Mouse (Mus musculus): ENCODE data around the gene Evc. TPM values are rescaled to one million over a fixed set of nuclear protein-coding genes. Genes with fewer than 3 reads are reported as not detected.

The Evc gene
- polyA plus RNA-seq, 1 experiment from 2014 or later = 3.2 TPM

DNA sequence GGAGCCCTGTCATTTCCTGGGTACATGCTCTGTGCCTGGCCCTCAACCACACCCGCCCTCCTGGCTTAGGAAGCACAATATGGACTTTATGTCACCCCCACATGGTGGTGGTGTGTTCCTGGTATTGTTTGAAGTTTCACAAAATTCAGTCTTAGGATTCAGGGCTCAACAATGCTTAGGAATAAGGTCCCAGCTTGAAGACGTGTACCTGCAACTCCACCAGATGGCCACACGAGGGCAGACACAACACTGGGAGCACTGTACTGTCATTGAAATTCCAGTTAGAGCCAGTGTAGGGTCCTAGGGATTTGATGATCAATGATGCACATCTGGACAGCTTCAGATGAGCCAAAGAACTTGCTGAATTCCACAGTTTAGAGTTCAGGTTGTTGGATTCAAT, 47.5 kb downstream of the Evc start:
- H3K4me1 ChIP-seq (ENCODE audit: control insufficient read depth, insufficient read depth, low read length) = no peaks in the 10 kb centered on the region
- no peak overlapping the region for H3K4me2 ChIP-seq (ENCODE audit: low read depth, low read length)
- WGBS = 7% methylated on average over 3 of the region's 3 CpGs
- H3K27ac ChIP-seq (ENCODE audit: low read length) = no peak overlapping the region
- no peaks in the 10 kb centered on the region for H3K36me3 ChIP-seq (ENCODE audit: control insufficient read depth, insufficient read depth)
- H3K4me3 ChIP-seq (ENCODE audit: low read length) = no peak overlapping the region
- H3K27me3 ChIP-seq (ENCODE audit: control insufficient read depth, insufficient read depth, low read length) = no peaks in the 10 kb centered on the region
- no peak for ATAC-seq (replicated peaks; ENCODE audit: extremely low read depth, insufficient read depth, low FRiP score)
- no peak overlapping the region for H3K9ac ChIP-seq (ENCODE audit: low read length)
- H3K9me3 ChIP-seq (replicated peaks; ENCODE audit: control insufficient read depth, low read length) = no peaks in the 10 kb centered on the region

DNA sequence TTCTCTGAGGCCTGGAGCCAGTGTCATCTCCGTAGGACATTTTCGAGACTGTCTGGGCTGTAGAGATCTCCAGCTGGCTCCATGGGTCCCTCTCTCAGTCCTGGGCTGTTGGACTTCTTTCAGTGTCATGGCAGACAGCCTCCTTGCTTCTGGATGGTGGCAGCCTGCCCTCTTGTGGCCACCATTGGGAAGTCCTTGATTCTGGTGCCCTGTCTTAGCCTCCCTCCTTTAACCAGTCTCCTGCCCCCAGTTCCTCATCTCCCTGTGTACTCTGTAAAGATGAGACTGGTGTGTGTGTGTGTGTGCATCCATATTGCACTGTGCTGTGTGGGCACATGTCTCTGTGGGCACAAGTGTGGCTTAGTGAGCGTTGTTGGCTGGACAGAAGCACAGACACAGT, 48.3 kb downstream of the Evc start:
- Histone ChIP-seq H3K36me3 (ENCODE audit: control insufficient read depth, insufficient read depth) (no peaks in the 10 kb centered on the region), H3K27ac (ENCODE audit: low read length) (no peak overlapping the region), H3K9me3 (replicated peaks; ENCODE audit: control insufficient read depth, low read length) (no peaks in the 10 kb centered on the region), H3K4me2 (ENCODE audit: low read depth, low read length) (no peak overlapping the region), H3K4me3 (ENCODE audit: low read length) (no peak overlapping the region), H3K9ac (ENCODE audit: low read length) (no peak overlapping the region), H3K4me1 (ENCODE audit: control insufficient read depth, insufficient read depth, low read length) (no peaks in the 10 kb centered on the region), H3K27me3 (ENCODE audit: control insufficient read depth, insufficient read depth, low read length) (no peaks in the 10 kb centered on the region)
- no peak; the same call in 1 of the 2 replicates for ATAC-seq (replicated peaks; ENCODE audit: extremely low read depth, insufficient read depth, low FRiP score)
- WGBS = 69% methylated on average over 3 of the region's 3 CpGs

DNA sequence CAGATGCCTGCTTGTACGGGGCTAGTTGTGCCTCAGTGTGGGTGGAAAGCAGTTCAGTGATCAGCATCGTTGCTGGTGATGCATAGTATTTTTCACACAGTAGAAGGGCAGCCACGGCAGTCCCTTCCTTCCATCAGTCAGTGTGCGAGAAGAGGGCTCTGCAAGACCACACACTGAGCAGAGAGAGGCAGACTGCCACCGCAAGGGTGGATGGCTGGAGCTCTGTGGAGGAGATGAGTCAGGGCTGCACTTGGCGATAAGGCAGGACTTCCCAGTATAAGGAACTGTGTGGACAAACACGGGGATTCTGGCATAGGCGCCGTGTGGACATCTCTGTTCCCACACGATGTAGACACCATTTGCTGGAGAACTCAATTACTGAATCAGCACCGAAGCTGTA, 55.7 kb downstream of the Evc start:
- H3K4me2 ChIP-seq (ENCODE audit: low read depth, low read length) = no peak overlapping the region
- ATAC-seq (replicated peaks; ENCODE audit: extremely low read depth, insufficient read depth, low FRiP score) = no peak
- H3K4me1 ChIP-seq (ENCODE audit: control insufficient read depth, insufficient read depth, low read length) = no peaks in the 10 kb centered on the region
- 84% methylated on average over 11 of the region's 11 CpGs for WGBS
- H3K4me3 ChIP-seq (ENCODE audit: low read length) = no peak overlapping the region
- no peak overlapping the region for H3K27ac ChIP-seq (ENCODE audit: low read length)
- no peaks in the 10 kb centered on the region for H3K27me3 ChIP-seq (ENCODE audit: control insufficient read depth, insufficient read depth, low read length)
- no peaks in the 10 kb centered on the region for H3K36me3 ChIP-seq (ENCODE audit: control insufficient read depth, insufficient read depth)
- no peak overlapping the region for H3K9ac ChIP-seq (ENCODE audit: low read length)
- H3K9me3 ChIP-seq (replicated peaks; ENCODE audit: control insufficient read depth, low read length) = no peaks in the 10 kb centered on the region

DNA sequence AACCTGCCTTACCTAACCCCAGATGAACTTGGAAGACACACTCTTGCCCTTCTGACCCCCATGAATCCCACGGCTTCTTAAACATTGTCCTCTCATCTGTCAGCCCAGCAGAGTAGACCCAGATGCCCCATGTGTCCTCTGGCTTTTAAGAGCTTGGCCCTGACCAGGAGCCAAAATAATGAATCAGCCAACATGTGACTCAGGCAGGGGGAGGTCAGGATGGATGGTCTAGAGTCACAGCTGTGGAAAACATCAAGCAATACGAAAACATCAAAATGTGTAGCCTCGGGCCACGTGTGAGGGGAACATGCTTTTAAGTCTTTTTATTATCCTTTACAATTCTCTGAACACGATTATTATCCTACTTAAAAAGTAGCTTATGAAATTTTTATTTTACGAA, 72.9 kb downstream of the Evc start:
- no peaks in the 10 kb centered on the region for H3K27me3 ChIP-seq (ENCODE audit: control insufficient read depth, insufficient read depth, low read length)
- H3K4me2 ChIP-seq (ENCODE audit: low read depth, low read length) = no peak overlapping the region
- H3K9ac ChIP-seq (ENCODE audit: low read length) = no peak overlapping the region
- no peaks in the 10 kb centered on the region for H3K9me3 ChIP-seq (replicated peaks; ENCODE audit: control insufficient read depth, low read length)
- 61% methylated on average over 6 of the region's 6 CpGs for WGBS
- H3K36me3 ChIP-seq (ENCODE audit: control insufficient read depth, insufficient read depth) = no peaks in the 10 kb centered on the region
- no peak overlapping the region for H3K27ac ChIP-seq (ENCODE audit: low read length)
- no peak for ATAC-seq (replicated peaks; ENCODE audit: extremely low read depth, insufficient read depth, low FRiP score)
- H3K4me3 ChIP-seq (ENCODE audit: low read length) = no peak overlapping the region
- H3K4me1 ChIP-seq (ENCODE audit: control insufficient read depth, insufficient read depth, low read length) = no peaks in the 10 kb centered on the region

DNA sequence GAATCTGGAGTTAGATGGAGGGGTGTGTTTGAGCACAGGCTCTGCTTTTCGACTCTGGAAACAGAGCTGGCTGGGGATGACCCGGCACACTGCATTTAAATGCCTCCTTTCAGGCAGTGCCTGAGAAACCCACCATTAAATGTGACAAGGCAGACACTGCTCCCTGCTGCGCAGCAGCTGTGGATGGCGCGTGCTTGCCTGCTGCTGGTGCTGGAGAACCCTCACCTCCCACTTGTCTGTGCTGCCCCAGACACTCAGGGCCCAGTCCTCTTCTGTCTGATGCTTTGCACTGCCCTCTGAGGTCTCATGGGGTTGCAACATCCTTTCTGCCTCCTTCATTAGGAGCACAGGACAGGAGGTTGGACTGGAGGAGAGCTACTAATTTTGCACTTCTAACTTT, 75.0 kb downstream of the Evc start:
- H3K4me1 ChIP-seq (ENCODE audit: control insufficient read depth, insufficient read depth, low read length) = no peaks in the 10 kb centered on the region
- 66% methylated on average over 5 of the region's 5 CpGs for WGBS
- H3K27ac ChIP-seq (ENCODE audit: low read length) = no peak overlapping the region

DNA sequence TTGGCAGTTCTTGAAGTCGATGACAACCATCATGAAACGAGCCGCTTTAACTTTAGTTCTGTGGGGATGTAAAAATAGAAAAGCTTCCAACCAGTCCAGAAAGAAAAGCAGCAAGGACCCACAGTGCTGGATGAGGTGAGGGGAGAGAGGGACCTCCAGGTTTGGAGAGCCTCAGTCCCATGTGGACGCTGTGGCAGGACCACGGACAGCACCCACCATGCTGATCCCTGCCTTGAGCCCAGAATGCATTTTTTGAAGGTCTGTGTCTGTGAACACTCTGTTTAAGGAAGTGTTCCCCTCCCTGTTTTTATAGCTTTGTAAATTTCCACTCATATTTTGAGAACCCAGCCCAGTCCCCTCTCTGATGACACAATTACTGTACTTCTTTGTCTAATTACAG, 79.5 kb downstream of the Evc start:
- 38% methylated on average over 5 of the region's 5 CpGs for WGBS
- no peak overlapping the region for H3K27ac ChIP-seq (ENCODE audit: low read length)
- no peaks in the 10 kb centered on the region for H3K36me3 ChIP-seq (ENCODE audit: control insufficient read depth, insufficient read depth)
- H3K9me3 ChIP-seq (replicated peaks; ENCODE audit: control insufficient read depth, low read length) = no peaks in the 10 kb centered on the region
- H3K4me3 ChIP-seq (ENCODE audit: low read length) = no peak overlapping the region
- no peaks in the 10 kb centered on the region for H3K27me3 ChIP-seq (ENCODE audit: control insufficient read depth, insufficient read depth, low read length)
- H3K9ac ChIP-seq (ENCODE audit: low read length) = no peak overlapping the region
- H3K4me1 ChIP-seq (ENCODE audit: control insufficient read depth, insufficient read depth, low read length) = no peaks in the 10 kb centered on the region
- H3K4me2 ChIP-seq (ENCODE audit: low read depth, low read length) = no peak overlapping the region
- no peak for ATAC-seq (replicated peaks; ENCODE audit: extremely low read depth, insufficient read depth, low FRiP score)

More for the DNA sequence above, 75.0 kb downstream of the Evc start:
- Histone ChIP-seq H3K36me3 (ENCODE audit: control insufficient read depth, insufficient read depth) (no peaks in the 10 kb centered on the region), H3K9me3 (replicated peaks; ENCODE audit: control insufficient read depth, low read length) (no peaks in the 10 kb centered on the region), H3K27me3 (ENCODE audit: control insufficient read depth, insufficient read depth, low read length) (no peaks in the 10 kb centered on the region), H3K4me2 (ENCODE audit: low read depth, low read length) (no peak overlapping the region), H3K9ac (ENCODE audit: low read length) (no peak overlapping the region), H3K4me3 (ENCODE audit: low read length) (no peak overlapping the region)
- ATAC-seq (replicated peaks; ENCODE audit: extremely low read depth, insufficient read depth, low FRiP score) = no peak

DNA sequence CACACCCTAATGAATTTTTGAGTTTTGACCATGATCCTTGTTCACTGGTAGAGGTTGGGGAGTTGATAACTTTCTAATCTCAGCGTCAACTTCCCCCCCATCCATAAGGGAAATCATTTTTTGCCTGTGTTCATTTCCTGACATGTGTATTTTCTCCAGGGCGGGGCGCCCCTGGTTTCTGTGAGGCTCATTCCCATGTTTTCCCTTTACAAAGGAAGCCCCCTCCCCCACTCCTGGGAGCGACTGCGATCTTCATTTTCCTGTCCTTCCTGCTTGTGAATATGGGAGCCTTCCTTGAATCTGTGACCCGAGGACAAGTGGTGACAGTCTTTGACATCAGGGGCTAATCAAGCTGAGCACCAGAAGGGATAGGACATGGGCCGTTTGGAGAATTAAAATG, 79.9 kb downstream of the Evc start:
- H3K9ac ChIP-seq (ENCODE audit: low read length) = no peak overlapping the region
- H3K9me3 ChIP-seq (replicated peaks; ENCODE audit: control insufficient read depth, low read length) = no peaks in the 10 kb centered on the region
- no peak overlapping the region for H3K27ac ChIP-seq (ENCODE audit: low read length)
- WGBS = 54% methylated on average over 7 of the region's 7 CpGs
- no peaks in the 10 kb centered on the region for H3K36me3 ChIP-seq (ENCODE audit: control insufficient read depth, insufficient read depth)
- no peak overlapping the region for H3K4me2 ChIP-seq (ENCODE audit: low read depth, low read length)
- no peak for ATAC-seq (replicated peaks; ENCODE audit: extremely low read depth, insufficient read depth, low FRiP score)
- no peaks in the 10 kb centered on the region for H3K4me1 ChIP-seq (ENCODE audit: control insufficient read depth, insufficient read depth, low read length)
- no peaks in the 10 kb centered on the region for H3K27me3 ChIP-seq (ENCODE audit: control insufficient read depth, insufficient read depth, low read length)
- H3K4me3 ChIP-seq (ENCODE audit: low read length) = no peak overlapping the region

DNA sequence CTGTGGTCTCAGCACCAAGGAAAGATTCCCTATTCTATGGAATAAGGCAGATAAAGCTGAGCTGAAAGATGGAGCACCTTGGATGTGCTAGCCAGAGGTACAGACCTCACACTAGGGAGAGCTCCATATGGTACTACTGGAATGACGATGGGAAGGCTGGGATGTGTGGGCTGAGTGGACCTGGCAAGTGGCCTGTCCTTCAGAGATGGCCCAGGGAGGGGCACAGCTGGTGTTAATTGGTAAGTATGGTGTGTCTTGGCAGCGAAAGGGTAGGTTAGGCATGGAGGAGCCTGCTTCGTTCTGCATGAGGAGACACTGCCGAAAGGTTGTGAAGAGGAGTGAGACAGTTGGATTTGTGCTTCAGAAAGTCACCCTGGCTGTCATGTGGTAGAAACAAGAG, 82.2 kb downstream of the Evc start:
- Histone ChIP-seq H3K4me1 (ENCODE audit: control insufficient read depth, insufficient read depth, low read length) (no peaks in the 10 kb centered on the region), H3K4me3 (ENCODE audit: low read length) (no peak overlapping the region), H3K27me3 (ENCODE audit: control insufficient read depth, insufficient read depth, low read length) (0 out of 2 replicates have a peak, but pooled peaks cover 2% of the 10 kb centered on the region), H3K27ac (ENCODE audit: low read length) (no peak overlapping the region), H3K9ac (ENCODE audit: low read length) (no peak overlapping the region), H3K9me3 (replicated peaks; ENCODE audit: control insufficient read depth, low read length) (no peaks in the 10 kb centered on the region), H3K4me2 (ENCODE audit: low read depth, low read length) (no peak overlapping the region), H3K36me3 (ENCODE audit: control insufficient read depth, insufficient read depth) (no peaks in the 10 kb centered on the region)
- 78% methylated on average over 4 of the region's 4 CpGs for WGBS
- ATAC-seq (replicated peaks; ENCODE audit: extremely low read depth, insufficient read depth, low FRiP score) = no peak

DNA sequence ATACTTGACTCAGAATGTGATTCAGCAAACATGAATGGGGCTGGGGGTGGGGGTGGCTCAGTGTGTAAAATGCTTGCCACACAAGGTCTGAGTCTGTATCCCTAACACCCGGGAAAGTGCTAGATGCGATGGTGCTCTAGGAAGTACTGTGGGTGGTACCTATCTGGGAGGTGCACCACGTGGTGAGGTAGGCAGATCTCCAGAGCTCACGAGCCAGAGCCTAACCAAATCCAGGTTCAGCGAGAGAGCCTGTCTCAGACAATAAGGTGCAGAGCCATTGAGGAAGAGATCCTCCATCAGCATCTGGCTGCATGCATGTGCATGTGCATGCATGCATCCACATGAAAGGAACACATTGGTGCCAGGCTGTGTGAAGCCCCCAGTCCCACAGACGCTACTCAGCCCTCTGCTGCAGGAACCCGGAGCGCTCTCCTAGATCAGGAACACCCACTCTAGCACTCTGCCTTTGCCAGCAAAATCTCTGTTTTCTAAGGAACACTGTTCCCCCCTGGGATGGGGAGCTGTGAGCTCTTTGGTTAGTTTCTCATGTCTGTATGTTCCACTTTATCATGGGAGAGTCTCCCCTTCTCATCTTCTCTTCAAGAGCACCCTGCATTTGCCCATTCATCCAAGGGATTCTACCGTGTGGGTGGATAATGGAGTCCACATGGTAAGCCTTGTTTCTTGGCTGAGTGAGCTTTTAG, 84.4 kb downstream of the Evc start:
- 74% methylated on average over 9 of the region's 9 CpGs for WGBS
- no peak overlapping the region for H3K4me3 ChIP-seq (ENCODE audit: low read length)
- H3K9ac ChIP-seq (ENCODE audit: low read length) = no peak overlapping the region
- H3K4me1 ChIP-seq (ENCODE audit: control insufficient read depth, insufficient read depth, low read length) = no peaks in the 10 kb centered on the region
- no peak for ATAC-seq (replicated peaks; ENCODE audit: extremely low read depth, insufficient read depth, low FRiP score)
- H3K27ac ChIP-seq (ENCODE audit: low read length) = no peak overlapping the region
- H3K4me2 ChIP-seq (ENCODE audit: low read depth, low read length) = no peak overlapping the region
- no peaks in the 10 kb centered on the region for H3K36me3 ChIP-seq (ENCODE audit: control insufficient read depth, insufficient read depth)
- H3K9me3 ChIP-seq (replicated peaks; ENCODE audit: control insufficient read depth, low read length) = no peaks in the 10 kb centered on the region
- H3K27me3 ChIP-seq (ENCODE audit: control insufficient read depth, insufficient read depth, low read length) = peaks cover 13% of the 10 kb centered on the region
